Mouse (Mus musculus) hindbrain, embryonic 15.5 days (tissue): ENCODE measurements around the gene Ppfibp2. TPM values are rescaled to one million over a fixed set of nuclear protein-coding genes. Genes with fewer than 3 reads are reported as not detected.
A peak's percentile ranks its signal among the peaks of the same experiment; 100 is the strongest.

Experiments
- ATAC-seq: fragments of 200-750 bp; cut with Nextera tagmentation; 2 replicates; pipeline ENCODE4 v1.8.0; 2017; ENCODE audit warnings: low read depth, moderate number of reproducible peaks, moderate TSS enrichment; ENCODE audit not compliant: low FRiP score
- H3K27ac ChIP-seq: fragments of 300-500 bp; sonication (generic); replicated peaks from 2 replicates; pipeline ENCODE4 v1.5.1; 2015; ENCODE audit warnings: mild to moderate bottlenecking, inconsistent platforms
- H3K27me3 ChIP-seq: fragments of 300-500 bp; sonication (generic); 2 replicates; pipeline ENCODE4 v1.6.1; 2015; ENCODE audit warnings: control low read depth, inconsistent platforms
- H3K36me3 ChIP-seq: fragments of 300-500 bp; sonication (generic); 2 replicates; pipeline ENCODE4 v1.6.1; 2015; ENCODE audit warnings: control low read depth, inconsistent platforms
- H3K4me1 ChIP-seq: fragments of 300-500 bp; sonication (generic); replicated peaks from 2 replicates; pipeline ENCODE4 v1.6.1; 2015; ENCODE audit warnings: control low read depth, inconsistent platforms
- H3K4me2 ChIP-seq: fragments of 300-500 bp; sonication (generic); 2 replicates; pipeline ENCODE4 v1.6.1; 2015; ENCODE audit warnings: moderate library complexity, mild to moderate bottlenecking, inconsistent platforms
- H3K4me3 ChIP-seq: fragments of 300-500 bp; sonication (generic); 2 replicates; pipeline ENCODE4 v1.5.1; 2015; ENCODE audit warnings: mild to moderate bottlenecking, inconsistent platforms
- H3K9ac ChIP-seq: fragments of 300-500 bp; sonication (generic); 2 replicates; pipeline ENCODE4 v1.6.1; 2015; ENCODE audit warnings: inconsistent platforms
- H3K9me3 ChIP-seq: fragments of 300-500 bp; sonication (generic); 2 replicates; pipeline ENCODE4 v1.6.1; 2016; ENCODE audit warnings: control low read depth, inconsistent platforms
- WGBS: fragments of 180-500 bp; shearing (Covaris S2); methylation state at CpG from one replicate; pipeline ENCODE4 v1.1.7; 2015; 5-methylcytosine and 5-hydroxymethylcytosine counted together
- polyA plus RNA-seq: library from polyadenylated mRNA; unstranded; fragments of >200 nt; fragmentation: Nextera tagmentation; extraction: Ambion mirVana; gene quantifications from 2 replicates; pipeline ENCODE4 v1.2.1, GENCODE M21; 2015

Ppfibp2 gene
- polyA plus RNA-seq, 1 experiment from 2014 or later, result 2.8 TPM

- peaks cover 3% of the 10 kb centered on the region; the same call in 1 of the 2 replicates for H3K27me3 ChIP-seq
- no peaks in the 10 kb centered on the region for H3K9me3 ChIP-seq
- H3K4me1 ChIP-seq, result peaks cover 22% of the 10 kb centered on the region
- peak overlapping the region; percentile 63 for H3K4me3 ChIP-seq
- no peak overlapping the region for H3K9ac ChIP-seq
- WGBS, result 33% methylated on average over 7 of the region's 7 CpGs
- H3K36me3 ChIP-seq, result no peaks in the 10 kb centered on the region
- peak overlapping the region; percentile 98 for H3K4me2 ChIP-seq
- ATAC-seq, result no peak
- no peak overlapping the region for H3K27ac ChIP-seq
Measured at GRCm38 (mm10) chr7:107593904-107594303, 1.1 kb upstream of the Ppfibp2 start.

- 3% methylated on average over 16 of the region's 16 CpGs for WGBS
- H3K4me1 ChIP-seq, result peaks cover 22% of the 10 kb centered on the region
- peak overlapping the region; percentile 50 for H3K9ac ChIP-seq
- H3K27me3 ChIP-seq, result peaks cover 3% of the 10 kb centered on the region; the same call in 1 of the 2 replicates
- H3K27ac ChIP-seq, result no peak overlapping the region
- H3K36me3 ChIP-seq, result no peaks in the 10 kb centered on the region
- peak overlapping the region; percentile 63 for H3K4me3 ChIP-seq
- no peaks in the 10 kb centered on the region for H3K9me3 ChIP-seq
- peak; percentile 82 for ATAC-seq
- H3K4me2 ChIP-seq, result peak overlapping the region; percentile 98
Measured at GRCm38 (mm10) chr7:107594325-107594856, 616 bp upstream of the Ppfibp2 start.

- H3K27ac ChIP-seq, result no peak overlapping the region
- no peaks in the 10 kb centered on the region for H3K9me3 ChIP-seq
- no peaks in the 10 kb centered on the region for H3K36me3 ChIP-seq
- H3K4me3 ChIP-seq, result peak overlapping the region; percentile 63
- H3K27me3 ChIP-seq, result peaks cover 3% of the 10 kb centered on the region; the same call in 1 of the 2 replicates
- peak overlapping the region; percentile 98 for H3K4me2 ChIP-seq
- 16% methylated on average over 13 of the region's 13 CpGs for WGBS
- peak overlapping the region; percentile 50 for H3K9ac ChIP-seq
- ATAC-seq, result no peak
- peaks cover 22% of the 10 kb centered on the region for H3K4me1 ChIP-seq
Measured at GRCm38 (mm10) chr7:107595426-107595825, 419 bp downstream of the Ppfibp2 start.

- ATAC-seq, result no peak
- Histone ChIP-seq H3K27me3 (peaks cover 3% of the 10 kb centered on the region; the same call in 1 of the 2 replicates), H3K9me3 (no peaks in the 10 kb centered on the region), H3K36me3 (no peaks in the 10 kb centered on the region), H3K4me2 (no peak overlapping the region), H3K4me1 (peaks cover 22% of the 10 kb centered on the region), H3K27ac (no peak overlapping the region), H3K4me3 (no peak overlapping the region), H3K9ac (no peak overlapping the region)
Measured at GRCm38 (mm10) chr7:107596753-107597152, 1.7 kb downstream of the Ppfibp2 start.

- WGBS, result 90% methylated on average over 3 of the region's 3 CpGs
- H3K9ac ChIP-seq, result no peak overlapping the region
- no peaks in the 10 kb centered on the region for H3K9me3 ChIP-seq
- H3K36me3 ChIP-seq, result no peaks in the 10 kb centered on the region
- peaks cover 17% of the 10 kb centered on the region for H3K4me1 ChIP-seq
- H3K4me3 ChIP-seq, result no peak overlapping the region
- peaks cover 3% of the 10 kb centered on the region; the same call in 1 of the 2 replicates for H3K27me3 ChIP-seq
- H3K4me2 ChIP-seq, result no peak overlapping the region
- ATAC-seq, result no peak
- H3K27ac ChIP-seq, result no peak overlapping the region
Measured at GRCm38 (mm10) chr7:107597956-107598355, 2.9 kb downstream of the Ppfibp2 start.

- H3K9ac ChIP-seq, result no peak overlapping the region
- H3K27me3 ChIP-seq, result peaks cover under 1% of the 10 kb centered on the region; the same call in 1 of the 2 replicates
- H3K4me2 ChIP-seq, result no peak overlapping the region
- H3K36me3 ChIP-seq, result no peaks in the 10 kb centered on the region
- 70% methylated on average over 5 of the region's 5 CpGs for WGBS
- ATAC-seq, result no peak
- no peak overlapping the region for H3K4me3 ChIP-seq
- H3K4me1 ChIP-seq, result no peaks in the 10 kb centered on the region
- H3K9me3 ChIP-seq, result no peaks in the 10 kb centered on the region
- no peak overlapping the region for H3K27ac ChIP-seq
Measured at GRCm38 (mm10) chr7:107600651-107601050, 5.6 kb downstream of the Ppfibp2 start.

GRCm38 (mm10) chr7:107602505-107602904, 7.5 kb downstream of the Ppfibp2 start:
- no peak overlapping the region for H3K27ac ChIP-seq
- H3K9ac ChIP-seq, result no peak overlapping the region
- no peaks in the 10 kb centered on the region for H3K4me1 ChIP-seq
- H3K9me3 ChIP-seq, result no peaks in the 10 kb centered on the region
- ATAC-seq, result no peak
- 72% methylated on average over 4 of the region's 4 CpGs for WGBS
- no peaks in the 10 kb centered on the region for H3K27me3 ChIP-seq
- no peak overlapping the region for H3K4me3 ChIP-seq
- no peak overlapping the region for H3K4me2 ChIP-seq
- no peaks in the 10 kb centered on the region for H3K36me3 ChIP-seq

GRCm38 (mm10) chr7:107602913-107603312, 7.9 kb downstream of the Ppfibp2 start:
- Histone ChIP-seq H3K4me3 (no peak overlapping the region), H3K27me3 (no peaks in the 10 kb centered on the region), H3K9me3 (no peaks in the 10 kb centered on the region), H3K4me1 (no peaks in the 10 kb centered on the region), H3K27ac (no peak overlapping the region), H3K9ac (no peak overlapping the region), H3K36me3 (no peaks in the 10 kb centered on the region), H3K4me2 (no peak overlapping the region)
- no peak for ATAC-seq
- WGBS, result 47% methylated on average over 6 of the region's 6 CpGs

- WGBS, result 93% methylated on average over 1 of the region's 1 CpGs
- no peak overlapping the region for H3K4me2 ChIP-seq
- no peak for ATAC-seq
- no peaks in the 10 kb centered on the region for H3K4me1 ChIP-seq
- H3K9ac ChIP-seq, result no peak overlapping the region
- H3K36me3 ChIP-seq, result no peaks in the 10 kb centered on the region
- H3K9me3 ChIP-seq, result no peaks in the 10 kb centered on the region
- no peak overlapping the region for H3K4me3 ChIP-seq
- no peak overlapping the region for H3K27ac ChIP-seq
- H3K27me3 ChIP-seq, result no peaks in the 10 kb centered on the region
Measured at GRCm38 (mm10) chr7:107607766-107608165, 12.8 kb downstream of the Ppfibp2 start.

- Histone ChIP-seq H3K4me1 (no peaks in the 10 kb centered on the region), H3K9me3 (no peaks in the 10 kb centered on the region), H3K9ac (no peak overlapping the region), H3K4me3 (no peak overlapping the region), H3K27me3 (no peaks in the 10 kb centered on the region), H3K4me2 (no peak overlapping the region), H3K27ac (no peak overlapping the region), H3K36me3 (no peaks in the 10 kb centered on the region)
- ATAC-seq, result no peak
- 83% methylated on average over 2 of the region's 2 CpGs for WGBS
Measured at GRCm38 (mm10) chr7:107609622-107610255, 14.7 kb downstream of the Ppfibp2 start.

- Histone ChIP-seq H3K4me3 (no peak overlapping the region), H3K9ac (no peak overlapping the region), H3K36me3 (no peaks in the 10 kb centered on the region), H3K27ac (no peak overlapping the region), H3K9me3 (no peaks in the 10 kb centered on the region), H3K27me3 (no peaks in the 10 kb centered on the region), H3K4me2 (no peak overlapping the region), H3K4me1 (no peaks in the 10 kb centered on the region)
- WGBS, result 90% methylated on average over 5 of the region's 5 CpGs
- ATAC-seq, result no peak
Measured at GRCm38 (mm10) chr7:107610880-107611279, 15.9 kb downstream of the Ppfibp2 start.

GRCm38 (mm10) chr7:107618028-107618992, 23.3 kb downstream of the Ppfibp2 start:
- H3K9me3 ChIP-seq, result no peaks in the 10 kb centered on the region
- no peak overlapping the region for H3K4me3 ChIP-seq
- H3K27ac ChIP-seq, result no peak overlapping the region
- no peak for ATAC-seq
- WGBS, result 41% methylated on average over 10 of the region's 11 CpGs
- no peak overlapping the region for H3K4me2 ChIP-seq
- no peaks in the 10 kb centered on the region for H3K4me1 ChIP-seq
- no peaks in the 10 kb centered on the region for H3K36me3 ChIP-seq
- no peak overlapping the region for H3K9ac ChIP-seq
- no peaks in the 10 kb centered on the region for H3K27me3 ChIP-seq
